Mouse (Mus musculus) intestine, embryonic 14.5 days (tissue): ENCODE results near the gene Zfp719. TPM values are rescaled to one million over a fixed set of nuclear protein-coding genes. Genes with fewer than 3 reads are reported as not detected.

Experiments
- ATAC-seq: fragments of 200-750 bp; cut with Nextera tagmentation; replicated peaks from 2 replicates; pipeline ENCODE4 v1.8.0; 2017; ENCODE audit warnings: low read depth, moderate number of reproducible peaks, moderate TSS enrichment, moderate library complexity; ENCODE audit not compliant: low FRiP score, low TSS enrichment
- DNase-seq: peaks from one replicate; pipeline ENCODE4 v3.0.0-alpha.2; 2018; ENCODE audit warnings: low spot score
- H3K27ac ChIP-seq: fragments of 300-500 bp; sonication (generic); 2 replicates; pipeline ENCODE4 v1.5.1; 2014; ENCODE audit warnings: low read depth, mild to moderate bottlenecking, control low read depth
- H3K27me3 ChIP-seq: fragments of 300-500 bp; sonication (generic); replicated peaks from 2 replicates; pipeline ENCODE4 v1.6.1; 2014; ENCODE audit warnings: low read length, control low read depth; ENCODE audit not compliant: control insufficient read depth, insufficient read depth
- H3K36me3 ChIP-seq: fragments of 300-500 bp; sonication (generic); 2 replicates; pipeline ENCODE4 v1.6.1; 2014; ENCODE audit warnings: low read length, control low read depth; ENCODE audit not compliant: control insufficient read depth, insufficient read depth
- H3K4me1 ChIP-seq: fragments of 300-500 bp; sonication (generic); replicated peaks from 2 replicates; pipeline ENCODE4 v1.6.1; 2014; ENCODE audit warnings: low read length, control low read depth, mixed read lengths; ENCODE audit not compliant: control insufficient read depth, insufficient read depth
- H3K4me2 ChIP-seq: fragments of 300-500 bp; sonication (generic); 2 replicates; pipeline ENCODE4 v1.6.1; 2014; ENCODE audit warnings: low read length
- H3K4me3 ChIP-seq: fragments of 300-500 bp; sonication (generic); 2 replicates; pipeline ENCODE4 v1.5.1; 2014; ENCODE audit warnings: low read depth, low read length, control low read depth, mixed read lengths
- H3K9ac ChIP-seq: fragments of 300-500 bp; sonication (generic); 2 replicates; pipeline ENCODE4 v1.6.1; 2014; ENCODE audit warnings: mild to moderate bottlenecking, low read length
- H3K9me3 ChIP-seq: fragments of 300-500 bp; sonication (generic); 2 replicates; pipeline ENCODE4 v1.6.1; 2016; ENCODE audit warnings: low read length, control low read depth; ENCODE audit not compliant: control insufficient read depth
- WGBS: fragments of 180-500 bp; shearing (Covaris S2); extraction: QIAGEN DNeasy Blood & Tissue Kit; methylation state at CpG from one replicate; pipeline ENCODE4 v1.1.7; 2014; 5-methylcytosine and 5-hydroxymethylcytosine counted together
- polyA plus RNA-seq: library from polyadenylated mRNA; unstranded; fragments of >200 nt; fragmentation: Nextera tagmentation; extraction: Ambion mirVana; gene quantifications from 2 replicates; pipeline ENCODE4 v1.2.1, GENCODE M21; 2014

The Zfp719 gene
- polyA plus RNA-seq, 1 experiment from 2014 or later = 12.4 TPM

GRCm38 (mm10) chr7:43625065-43625464 lies 45.7 kb downstream of the Zfp719 start:
- Histone ChIP-seq H3K27me3 (no peaks in the 10 kb centered on the region), H3K4me3 (no peak overlapping the region), H3K27ac (no peak overlapping the region), H3K4me1 (no peaks in the 10 kb centered on the region), H3K9me3 (no peaks in the 10 kb centered on the region), H3K4me2 (no peak overlapping the region), H3K36me3 (no peaks in the 10 kb centered on the region), H3K9ac (no peak overlapping the region)
- no peak for ATAC-seq
- whole genome bisulfite sequencing = 67% methylated on average over 3 of the region's 3 CpGs
- DNase-seq = no peak

DNA sequence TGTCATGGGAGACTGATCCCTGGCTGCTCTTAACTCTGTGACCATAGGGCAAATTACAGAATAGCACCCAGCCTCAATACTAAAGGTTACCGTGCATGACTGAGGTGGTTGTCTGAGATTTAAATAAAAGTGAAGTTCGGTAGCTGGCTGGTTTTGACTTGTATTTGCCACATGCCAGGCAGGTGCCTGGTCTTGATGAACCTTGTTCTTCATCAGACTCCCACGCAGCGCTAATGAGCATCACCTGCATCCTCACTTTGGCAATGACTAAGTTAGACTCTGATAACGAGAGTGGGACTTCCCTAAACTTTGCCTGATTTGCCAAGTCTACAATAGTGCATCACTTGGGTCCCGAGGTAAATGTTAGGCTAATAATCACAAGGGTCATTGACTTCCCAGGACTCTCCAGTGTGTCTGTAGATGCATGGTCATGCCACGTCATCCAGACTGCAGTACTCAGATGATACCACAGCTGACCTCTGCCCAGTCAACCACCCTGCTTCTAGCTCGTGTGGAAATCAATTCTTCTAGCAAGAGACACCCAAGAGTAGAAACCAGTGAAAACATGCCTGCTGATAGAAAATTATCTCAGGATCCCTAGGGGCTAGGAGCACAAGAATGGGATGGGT lies 46.5 kb downstream of the Zfp719 start:
- H3K27ac ChIP-seq = no peak overlapping the region
- no peak overlapping the region for H3K9ac ChIP-seq
- no peak overlapping the region for H3K4me3 ChIP-seq
- H3K4me1 ChIP-seq = no peaks in the 10 kb centered on the region
- DNase-seq = no peak
- no peak for ATAC-seq
- no peaks in the 10 kb centered on the region for H3K27me3 ChIP-seq
- no peak overlapping the region for H3K4me2 ChIP-seq
- WGBS = 81% methylated on average over 8 of the region's 8 CpGs
- no peaks in the 10 kb centered on the region for H3K36me3 ChIP-seq
- H3K9me3 ChIP-seq = no peaks in the 10 kb centered on the region

DNA sequence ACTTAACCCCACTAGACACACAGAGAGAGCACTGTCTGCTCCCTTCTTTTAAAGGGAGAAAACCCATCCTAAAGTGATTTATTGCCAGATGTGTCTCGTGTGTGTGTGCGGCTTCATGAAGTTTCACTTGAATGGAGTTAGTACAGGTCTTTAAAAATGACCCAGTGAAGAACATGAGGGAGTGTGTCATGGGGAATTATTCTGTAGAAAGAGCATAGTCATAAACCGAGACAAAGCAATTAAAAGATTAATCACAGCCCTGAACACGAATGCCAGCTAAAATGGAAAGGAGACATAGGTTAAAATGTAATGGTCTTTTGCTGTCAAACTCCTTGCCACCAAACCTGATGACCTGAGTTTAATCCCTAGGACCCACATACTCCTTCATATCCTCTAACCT lies 54.5 kb downstream of the Zfp719 start:
- peak; percentile 20; the same call in 1 of the 2 replicates for ATAC-seq
- no peak for DNase-seq
- H3K9ac ChIP-seq = no peak overlapping the region
- H3K27me3 ChIP-seq = no peaks in the 10 kb centered on the region
- no peak overlapping the region for H3K27ac ChIP-seq
- H3K36me3 ChIP-seq = no peaks in the 10 kb centered on the region
- no peaks in the 10 kb centered on the region for H3K4me1 ChIP-seq
- no peaks in the 10 kb centered on the region for H3K9me3 ChIP-seq
- H3K4me3 ChIP-seq = no peak overlapping the region
- 55% methylated on average over 4 of the region's 4 CpGs for WGBS
- no peak overlapping the region for H3K4me2 ChIP-seq

GRCm38 (mm10) chr7:43634500-43634899 lies 55.1 kb downstream of the Zfp719 start, which contains the start of gene Ceacam18:
TSS of gene Ceacam18 (plus strand) at chr7:43634707.
- DNase-seq = no peak
- Histone ChIP-seq H3K27me3 (no peaks in the 10 kb centered on the region), H3K27ac (no peak within 1 kb of the TSS), H3K4me2 (no peak within 1 kb of the TSS), H3K9ac (no peak within 1 kb of the TSS), H3K9me3 (no peaks in the 10 kb centered on the region), H3K4me1 (no peaks in the 10 kb centered on the region), H3K36me3 (no peaks in the 10 kb centered on the region), H3K4me3 (no peak within 1 kb of the TSS)
- ATAC-seq = peak; percentile 92
- WGBS = 52% methylated on average over 6 of the region's 6 CpGs

- H3K9me3 ChIP-seq = no peaks in the 10 kb centered on the region
- no peak overlapping the region for H3K4me3 ChIP-seq
- no peak for DNase-seq
- no peak overlapping the region for H3K4me2 ChIP-seq
- no peaks in the 10 kb centered on the region for H3K4me1 ChIP-seq
- no peak for ATAC-seq
- no peaks in the 10 kb centered on the region for H3K36me3 ChIP-seq
- H3K27me3 ChIP-seq = no peaks in the 10 kb centered on the region
- 74% methylated on average over 2 of the region's 2 CpGs for WGBS
- H3K27ac ChIP-seq = no peak overlapping the region
- no peak overlapping the region for H3K9ac ChIP-seq
These were observed 56.8 kb downstream of the Zfp719 start for GRCm38 (mm10) chr7:43636194-43636593.

DNA sequence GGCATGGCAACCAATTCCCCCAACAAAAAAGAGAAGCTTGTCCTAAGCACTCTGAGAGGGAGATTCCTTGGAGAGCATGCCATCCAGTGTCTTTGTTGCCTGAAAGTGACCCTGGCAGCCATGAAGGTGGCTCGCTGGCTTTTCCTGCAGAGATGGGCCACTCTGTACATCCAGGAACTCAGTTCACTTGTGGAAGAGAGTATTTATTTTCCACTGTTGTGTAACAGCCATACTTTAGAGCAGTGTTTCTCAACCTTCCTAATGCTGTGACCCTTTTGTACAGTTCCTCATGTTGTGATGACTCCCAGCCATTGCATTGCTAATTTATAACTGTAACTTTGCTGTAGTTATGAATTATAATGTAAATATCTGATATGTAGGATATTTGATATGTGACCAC lies 57.7 kb downstream of the Zfp719 start:
- DNase-seq = no peak
- 74% methylated on average over 1 of the region's 1 CpGs for WGBS

DNA sequence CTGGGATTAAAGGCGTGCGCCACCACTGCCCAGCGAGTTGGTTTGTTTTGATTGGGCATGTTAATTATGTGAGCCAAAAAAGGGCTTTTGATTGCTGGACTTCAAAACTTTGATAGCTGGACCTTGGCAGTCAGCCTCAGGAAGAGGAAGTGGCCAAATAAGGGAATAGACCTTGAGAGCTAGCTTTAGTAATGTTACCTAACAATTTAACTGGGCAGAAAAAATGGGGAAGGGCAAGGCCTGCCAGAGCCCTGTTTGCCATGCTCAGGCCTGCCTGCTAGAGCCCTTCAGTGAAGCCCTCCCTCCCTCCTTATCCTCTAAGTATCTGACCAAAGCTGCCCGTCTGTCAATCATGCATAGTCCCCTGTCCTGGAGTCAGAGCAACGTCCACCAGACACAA lies 63.2 kb downstream of the Zfp719 start:
- no peak for ATAC-seq
- no peak overlapping the region for H3K4me2 ChIP-seq
- no peaks in the 10 kb centered on the region for H3K9me3 ChIP-seq
- WGBS = 76% methylated on average over 5 of the region's 5 CpGs
- H3K27ac ChIP-seq = no peak overlapping the region
- H3K4me1 ChIP-seq = no peaks in the 10 kb centered on the region
- H3K36me3 ChIP-seq = no peaks in the 10 kb centered on the region
- H3K4me3 ChIP-seq = no peak overlapping the region
- DNase-seq = no peak
- no peaks in the 10 kb centered on the region for H3K27me3 ChIP-seq
- no peak overlapping the region for H3K9ac ChIP-seq

More for the DNA sequence above, 57.7 kb downstream of the Zfp719 start:
- no peaks in the 10 kb centered on the region for H3K27me3 ChIP-seq
- H3K36me3 ChIP-seq = no peaks in the 10 kb centered on the region
- no peak overlapping the region for H3K4me2 ChIP-seq
- no peak overlapping the region for H3K9ac ChIP-seq
- no peak overlapping the region for H3K27ac ChIP-seq
- H3K4me3 ChIP-seq = no peak overlapping the region
- no peak for ATAC-seq
- H3K4me1 ChIP-seq = no peaks in the 10 kb centered on the region
- no peaks in the 10 kb centered on the region for H3K9me3 ChIP-seq

Other genes starting within 250 kb of the Zfp719 start
- 0.30 and 0.66 TPM in 2 replicates for gene Siglecf, start 228.3 kb upstream of the Zfp719 start, polyA plus RNA-seq
- gene Siglecg, start 171.4 kb upstream of the Zfp719 start, polyA plus RNA-seq = 0.20 and 0.31 TPM in 2 replicates
- gene Lim2, start 151.9 kb upstream of the Zfp719 start, polyA plus RNA-seq = 0.22 and 0.60 TPM in 2 replicates
- 2.8 and 3.4 TPM in 2 replicates for gene Nkg7, start 142.5 kb upstream of the Zfp719 start, polyA plus RNA-seq
- gene Cldnd2, start 138.8 kb upstream of the Zfp719 start, polyA plus RNA-seq = not detected in 2 replicates
- 347 and 370 TPM in 2 replicates for gene Etfb, start 135.5 kb upstream of the Zfp719 start, polyA plus RNA-seq
- gene Gm45233, start 135.5 kb upstream of the Zfp719 start, polyA plus RNA-seq = 0.39 TPM in 1 of 2 replicates, not detected in the other
- 4.2 and 5.6 TPM in 2 replicates for gene Vsig10l, start 116.5 kb upstream of the Zfp719 start, polyA plus RNA-seq
- gene Iglon5, start 89.5 kb upstream of the Zfp719 start, polyA plus RNA-seq = 0.67 and 0.72 TPM in 2 replicates
- not detected in 2 replicates for gene 4931406B18Rik, start 73.7 kb upstream of the Zfp719 start, polyA plus RNA-seq
- 1.7 and 2.0 TPM in 2 replicates for gene Cd33, start 35.2 kb upstream of the Zfp719 start, polyA plus RNA-seq
- 3.4 and 3.8 TPM in 2 replicates for gene Zfp658, start 17.4 kb upstream of the Zfp719 start, polyA plus RNA-seq
- not detected in 2 replicates for gene Zfp819, start 27.6 kb downstream of the Zfp719 start, polyA plus RNA-seq
- 2.3 and 3.5 TPM in 2 replicates for gene Ceacam18, start 55.1 kb downstream of the Zfp719 start, polyA plus RNA-seq
- gene Siglece, start 80.6 kb downstream of the Zfp719 start, polyA plus RNA-seq = 1.2 and 1.7 TPM in 2 replicates
- gene Ctu1, start 92.4 kb downstream of the Zfp719 start, polyA plus RNA-seq = 9.4 and 9.8 TPM in 2 replicates
- gene Klk14, start 110.8 kb downstream of the Zfp719 start, polyA plus RNA-seq = 0.26 and 0.39 TPM in 2 replicates
- gene Klk13, start 133.0 kb downstream of the Zfp719 start, polyA plus RNA-seq = 0.86 and 1.2 TPM in 2 replicates
- gene Klk12, start 189.3 kb downstream of the Zfp719 start, polyA plus RNA-seq = not detected in 2 replicates
- not detected in 2 replicates for gene Klk11, start 195.0 kb downstream of the Zfp719 start, polyA plus RNA-seq
- gene Klk10, start 201.4 kb downstream of the Zfp719 start, polyA plus RNA-seq = 1.1 and 1.4 TPM in 2 replicates
- gene Klk9, start 212.3 kb downstream of the Zfp719 start, polyA plus RNA-seq = not detected in 2 replicates
- gene Klk8, start 218.0 kb downstream of the Zfp719 start, polyA plus RNA-seq = 26.7 and 29.9 TPM in 2 replicates
- 0.12 TPM in 1 of 2 replicates, not detected in the other for gene Klk7, start 231.7 kb downstream of the Zfp719 start, polyA plus RNA-seq
- 0.16 TPM in 1 of 2 replicates, not detected in the other for gene Klk6, start 244.9 kb downstream of the Zfp719 start, polyA plus RNA-seq